Mouse (Mus musculus) liver, embryonic 16.5 days (tissue): ENCODE results near the gene Dnah6. TPM values are rescaled to one million over a fixed set of nuclear protein-coding genes. Genes with fewer than 3 reads are reported as not detected.
A peak's percentile ranks its signal among the peaks of the same experiment; 100 is the strongest.

ENCODE experiments used
- ATAC-seq: fragments of 200-750 bp; cut with Nextera tagmentation; 2 replicates; pipeline ENCODE4 v1.8.0; 2017; ENCODE audit warnings: low read depth, mild to moderate bottlenecking, moderate number of reproducible peaks, moderate library complexity
- H3K27ac ChIP-seq: fragments of 300-500 bp; sonication (generic); 2 replicates; pipeline ENCODE4 v1.5.1; 2014; ENCODE audit warnings: mild to moderate bottlenecking, low read length
- H3K27me3 ChIP-seq: fragments of 300-500 bp; sonication (generic); 2 replicates; pipeline ENCODE4 v1.6.1; 2014; ENCODE audit warnings: low read depth, low read length, mixed read lengths; ENCODE audit not compliant: control insufficient read depth, insufficient read depth
- H3K36me3 ChIP-seq: fragments of 300-500 bp; sonication (generic); 2 replicates; pipeline ENCODE4 v1.6.1; 2014; ENCODE audit warnings: mild to moderate bottlenecking; ENCODE audit not compliant: control insufficient read depth, insufficient read depth
- H3K4me1 ChIP-seq: fragments of 300-500 bp; sonication (generic); 2 replicates; pipeline ENCODE4 v1.6.1; 2014; ENCODE audit warnings: low read depth, low read length, mixed read lengths; ENCODE audit not compliant: control insufficient read depth
- H3K4me2 ChIP-seq: fragments of 300-500 bp; sonication (generic); 2 replicates; pipeline ENCODE4 v1.6.1; 2014; ENCODE audit warnings: low read depth, low read length, mixed read lengths
- H3K4me3 ChIP-seq: fragments of 300-500 bp; sonication (generic); 2 replicates; pipeline ENCODE4 v1.5.1; 2014; ENCODE audit warnings: low read depth, mild to moderate bottlenecking, low read length
- H3K9ac ChIP-seq: fragments of 300-500 bp; sonication (generic); 2 replicates; pipeline ENCODE4 v1.6.1; 2014; ENCODE audit warnings: low read depth, low read length
- H3K9me3 ChIP-seq: fragments of 300-500 bp; sonication (generic); replicated peaks from 2 replicates; pipeline ENCODE4 v1.6.1; 2016; ENCODE audit warnings: low read length; ENCODE audit not compliant: control insufficient read depth
- WGBS: fragments of 180-500 bp; shearing (Covaris S2); extraction: QIAGEN DNeasy Blood & Tissue Kit; methylation state at CpG from one replicate; pipeline ENCODE4 v1.1.7; 2014; ENCODE audit not compliant: insufficient replicate concordance; 5-methylcytosine and 5-hydroxymethylcytosine counted together
- polyA plus RNA-seq: library from polyadenylated mRNA; unstranded; fragments of >200 nt; fragmentation: Nextera tagmentation; extraction: Ambion mirVana; gene quantifications from 2 replicates; pipeline ENCODE4 v1.2.1, GENCODE M21; 2015

Dnah6 gene
- polyA plus RNA-seq, 1 experiment from 2014 or later = 0.04 TPM

DNA sequence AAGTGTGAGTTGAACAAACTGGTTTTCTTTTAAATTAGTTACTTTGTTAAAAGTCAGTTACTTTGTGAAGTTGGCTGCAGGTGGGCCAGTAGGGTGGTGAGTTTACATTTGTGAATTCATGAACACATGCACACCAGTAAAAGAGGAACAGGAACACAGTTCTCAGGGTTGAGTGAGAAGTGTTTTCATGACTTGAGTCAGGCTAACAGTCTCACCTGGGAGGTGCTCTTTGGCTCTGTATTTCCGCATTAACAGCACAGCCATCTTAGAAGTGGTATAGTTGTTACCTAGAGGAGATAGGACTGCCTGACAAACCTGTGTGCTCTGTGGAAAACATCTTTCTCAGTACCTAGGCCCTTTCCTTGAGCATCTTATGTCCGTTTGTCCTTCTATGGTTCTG lies 31.6 kb upstream of the Dnah6 start:
- Histone ChIP-seq H3K27me3 (no peaks in the 10 kb centered on the region), H3K4me1 (peaks cover 24% of the 10 kb centered on the region), H3K9me3 (no peaks in the 10 kb centered on the region), H3K4me2 (no peak overlapping the region), H3K27ac (peak overlapping the region; percentile 12), H3K36me3 (peaks cover 5% of the 10 kb centered on the region), H3K9ac (no peak overlapping the region), H3K4me3 (no peak overlapping the region)
- no peak for ATAC-seq
- 72% methylated on average over 2 of the region's 2 CpGs for WGBS

DNA sequence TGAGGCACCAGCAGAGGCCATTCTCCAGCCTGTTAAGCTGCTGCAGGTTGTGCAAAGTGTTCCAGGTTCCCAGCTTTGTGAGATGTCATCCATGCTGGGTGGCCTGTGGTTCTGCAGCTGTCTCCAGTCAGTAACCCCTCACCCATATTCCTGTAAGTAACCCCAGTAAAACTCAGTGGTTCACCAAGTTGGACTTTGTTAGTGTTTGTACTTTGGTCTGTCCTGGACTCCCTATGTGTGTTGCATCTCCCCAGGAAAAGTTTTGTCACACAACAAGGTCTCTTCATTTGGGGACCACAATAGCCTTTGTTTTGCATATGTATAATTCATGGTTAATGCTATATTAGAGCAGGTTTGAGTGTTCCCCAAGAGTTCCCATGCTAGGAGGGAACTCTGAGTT lies 30.9 kb upstream of the Dnah6 start:
- H3K4me1 ChIP-seq = peaks cover 24% of the 10 kb centered on the region
- ATAC-seq = no peak
- H3K4me2 ChIP-seq = no peak overlapping the region
- no peak overlapping the region for H3K9ac ChIP-seq
- H3K4me3 ChIP-seq = no peak overlapping the region
- no peaks in the 10 kb centered on the region for H3K27me3 ChIP-seq
- no peak overlapping the region for H3K27ac ChIP-seq
- H3K36me3 ChIP-seq = peaks cover 5% of the 10 kb centered on the region
- H3K9me3 ChIP-seq = no peaks in the 10 kb centered on the region

DNA sequence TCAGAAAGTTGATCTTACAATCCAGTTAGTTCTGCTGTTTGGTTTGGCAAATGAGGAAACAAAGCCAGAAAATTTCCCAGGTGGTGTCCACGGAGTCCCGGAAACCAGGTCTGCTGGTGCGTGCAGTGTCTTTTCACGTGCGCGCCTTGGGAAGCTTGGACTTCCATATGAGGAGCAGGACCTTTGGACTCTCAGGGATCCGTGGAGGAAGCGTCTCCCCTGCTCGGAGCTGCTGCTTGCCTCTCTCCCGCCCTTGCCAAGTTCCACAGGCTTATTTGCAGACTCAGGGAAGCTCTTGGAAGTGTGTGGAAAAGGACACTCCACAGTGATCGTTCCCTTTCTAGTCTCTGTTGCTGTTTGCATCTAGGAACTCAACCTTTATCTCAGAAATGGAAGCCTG lies 29.9 kb upstream of the Dnah6 start:
- ATAC-seq = no peak
- H3K27me3 ChIP-seq = no peaks in the 10 kb centered on the region
- no peak overlapping the region for H3K4me3 ChIP-seq
- WGBS = 82% methylated on average over 11 of the region's 11 CpGs
- no peak overlapping the region for H3K27ac ChIP-seq
- H3K36me3 ChIP-seq = no peaks in the 10 kb centered on the region
- H3K9ac ChIP-seq = no peak overlapping the region
- H3K4me1 ChIP-seq = peaks cover 24% of the 10 kb centered on the region
- H3K4me2 ChIP-seq = no peak overlapping the region
- H3K9me3 ChIP-seq = no peaks in the 10 kb centered on the region

DNA sequence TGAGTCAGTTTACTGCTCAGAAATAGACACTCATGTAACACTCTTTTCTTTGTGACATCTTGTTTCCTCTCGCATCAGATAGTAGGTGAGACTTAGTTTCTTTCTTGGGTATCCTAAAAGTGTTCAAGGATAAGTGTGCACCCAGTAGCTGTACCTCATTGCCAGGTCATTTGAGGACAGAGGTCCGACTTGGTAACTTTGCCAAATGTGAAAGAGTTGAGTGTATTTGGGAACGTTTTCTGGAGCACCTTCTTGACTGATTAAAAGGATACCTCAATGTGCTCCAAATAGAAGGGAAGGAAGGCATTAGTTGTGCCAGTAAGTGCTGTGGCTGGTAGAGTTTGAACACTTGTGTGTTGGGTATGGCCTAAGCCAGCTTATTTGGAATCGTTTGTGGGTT lies 28.4 kb upstream of the Dnah6 start:
- Histone ChIP-seq H3K27ac (no peak overlapping the region), H3K4me2 (peak overlapping the region; percentile 75; the same call in 1 of the 2 replicates), H3K9me3 (no peaks in the 10 kb centered on the region), H3K9ac (0 out of 2 replicates have a peak overlapping the region, but pooled peaks have one; percentile 12), H3K4me1 (peaks cover 23% of the 10 kb centered on the region), H3K27me3 (no peaks in the 10 kb centered on the region), H3K36me3 (no peaks in the 10 kb centered on the region), H3K4me3 (no peak overlapping the region)
- ATAC-seq = no peak
- WGBS = 59% methylated on average over 4 of the region's 4 CpGs

DNA sequence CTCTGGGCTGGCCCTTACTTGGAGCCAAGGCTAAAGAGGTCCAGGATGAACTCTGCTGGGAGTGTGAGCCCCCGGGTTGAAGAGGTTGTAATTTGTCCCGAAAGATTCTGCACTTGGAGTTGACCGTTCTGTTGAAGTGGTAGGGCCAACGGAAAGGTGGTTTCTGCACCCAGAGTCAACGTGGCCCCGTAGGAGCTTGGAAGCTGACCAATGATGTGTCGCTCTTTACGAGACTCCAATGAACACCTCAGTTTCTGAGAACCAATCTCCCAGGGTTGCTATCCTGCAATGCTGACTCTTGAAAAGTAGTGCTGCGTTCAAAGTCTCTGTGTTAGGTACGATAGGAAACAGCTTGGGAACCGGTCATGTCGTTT lies 27.6 kb upstream of the Dnah6 start:
- ATAC-seq = 0 out of 2 replicates have a peak, but pooled peaks have one; percentile 4
- Histone ChIP-seq H3K9me3 (no peaks in the 10 kb centered on the region), H3K36me3 (no peaks in the 10 kb centered on the region), H3K4me2 (peak overlapping the region; percentile 75), H3K4me3 (peak overlapping the region; percentile 94), H3K27me3 (no peaks in the 10 kb centered on the region), H3K27ac (peak overlapping the region; percentile 37), H3K9ac (peak overlapping the region; percentile 91), H3K4me1 (peaks cover 15% of the 10 kb centered on the region)
- WGBS = 1% methylated on average over 12 of the region's 12 CpGs

DNA sequence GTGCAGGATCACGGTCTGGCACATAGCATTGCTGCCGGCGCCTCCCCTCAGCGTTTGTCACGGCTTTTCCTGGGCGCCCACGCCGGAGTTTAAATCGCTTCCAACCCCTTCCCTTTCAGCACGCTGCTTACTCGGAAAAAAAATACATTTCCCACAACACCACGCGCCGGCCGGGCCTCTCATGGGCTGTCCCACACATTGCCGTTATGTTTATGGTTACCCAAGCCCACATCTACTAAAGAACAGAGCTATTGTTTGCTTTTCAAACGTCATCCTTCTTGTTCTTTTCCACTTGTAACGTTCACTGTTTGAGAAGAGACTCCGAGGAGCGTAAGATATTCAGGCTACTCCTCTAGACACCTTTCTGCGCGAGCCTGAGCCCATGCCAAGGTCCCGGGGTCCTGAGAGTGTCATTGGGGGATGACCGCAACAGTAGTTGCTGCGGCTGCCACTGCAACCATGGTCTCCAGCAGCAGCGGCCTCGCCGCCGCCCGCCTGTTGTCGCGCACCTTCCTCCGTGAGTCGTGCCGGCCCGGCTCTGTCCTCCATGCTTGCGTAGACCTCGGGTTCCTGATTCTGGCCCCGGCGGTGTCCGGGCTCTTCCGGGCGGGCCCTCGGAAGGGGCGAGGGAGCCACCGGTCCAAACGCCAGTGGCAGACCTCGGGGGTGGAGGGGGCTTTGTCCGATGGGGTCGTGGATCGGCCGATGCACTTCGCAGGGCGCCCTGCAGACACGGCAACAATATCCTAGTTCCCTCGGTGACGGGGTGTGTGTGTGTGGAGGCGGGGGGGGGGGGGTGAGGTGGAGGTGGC lies 27.0 kb upstream of the Dnah6 start, which contains the start of gene Suclg1:
Suclg1 (plus strand) TSS at position 146 of the 812 bp plus-strand sequence.
- H3K9ac ChIP-seq = peak within 1 kb of the TSS; percentile 91
- H3K27ac ChIP-seq = peak within 1 kb of the TSS; percentile 77
- H3K4me1 ChIP-seq = peaks cover 14% of the 10 kb centered on the region
- peak; percentile 90 for ATAC-seq
- H3K36me3 ChIP-seq = no peaks in the 10 kb centered on the region
- peak within 1 kb of the TSS; percentile 94 for H3K4me3 ChIP-seq
- peak within 1 kb of the TSS; percentile 75 for H3K4me2 ChIP-seq
- WGBS = under 1% methylated on average over 57 of the region's 58 CpGs
- H3K27me3 ChIP-seq = no peaks in the 10 kb centered on the region
- H3K9me3 ChIP-seq = no peaks in the 10 kb centered on the region

DNA sequence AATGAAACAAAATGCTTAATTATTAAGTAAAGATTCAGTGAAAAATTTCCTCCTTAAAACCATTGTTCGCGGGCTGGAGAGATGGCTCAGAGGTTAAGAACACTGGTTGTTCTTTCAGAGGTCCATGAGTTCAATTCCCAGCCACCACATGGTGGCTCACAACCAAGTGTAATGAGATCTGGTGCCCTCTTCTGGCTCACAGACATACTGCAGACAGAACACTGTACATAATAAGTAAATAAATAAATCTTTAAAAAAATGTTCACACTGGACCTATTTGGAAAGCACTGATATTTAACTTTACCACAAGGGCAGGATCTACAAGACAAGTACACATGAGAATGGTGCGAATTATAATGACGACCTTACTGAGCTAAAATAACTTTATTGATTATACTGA lies 26.0 kb upstream of the Dnah6 start:
- peaks cover 11% of the 10 kb centered on the region for H3K4me1 ChIP-seq
- H3K4me3 ChIP-seq = peak overlapping the region; percentile 94
- H3K9me3 ChIP-seq = no peaks in the 10 kb centered on the region
- H3K9ac ChIP-seq = no peak overlapping the region
- H3K27ac ChIP-seq = no peak overlapping the region
- H3K36me3 ChIP-seq = no peaks in the 10 kb centered on the region
- no peak for ATAC-seq
- WGBS = 34% methylated on average over 4 of the region's 4 CpGs
- no peaks in the 10 kb centered on the region for H3K27me3 ChIP-seq
- H3K4me2 ChIP-seq = peak overlapping the region; percentile 75

DNA sequence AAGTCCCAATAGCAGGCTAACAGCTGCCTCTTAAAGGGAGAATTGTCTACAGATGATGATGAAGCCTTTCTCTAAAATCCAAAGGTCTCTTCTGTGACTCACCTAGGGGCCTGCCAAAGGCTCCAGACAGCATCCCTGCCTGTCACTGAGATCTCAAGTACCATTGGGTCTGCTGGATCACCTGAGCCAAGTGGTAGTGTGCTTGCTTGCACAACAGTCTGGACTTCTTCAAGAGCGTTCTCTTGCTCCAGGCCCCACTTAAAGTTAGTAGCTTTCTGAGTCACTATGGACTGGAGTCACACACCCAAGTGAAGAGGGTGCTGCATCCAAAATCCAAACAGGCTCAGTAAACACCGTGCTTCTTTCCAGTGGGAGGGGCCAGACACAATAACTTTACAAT lies 25.4 kb upstream of the Dnah6 start:
- no peaks in the 10 kb centered on the region for H3K27me3 ChIP-seq
- no peaks in the 10 kb centered on the region for H3K9me3 ChIP-seq
- no peak overlapping the region for H3K4me2 ChIP-seq
- ATAC-seq = no peak
- H3K9ac ChIP-seq = no peak overlapping the region
- 68% methylated on average over 2 of the region's 2 CpGs for WGBS
- H3K27ac ChIP-seq = no peak overlapping the region
- no peaks in the 10 kb centered on the region for H3K36me3 ChIP-seq
- H3K4me1 ChIP-seq = peaks cover 11% of the 10 kb centered on the region
- no peak overlapping the region for H3K4me3 ChIP-seq

DNA sequence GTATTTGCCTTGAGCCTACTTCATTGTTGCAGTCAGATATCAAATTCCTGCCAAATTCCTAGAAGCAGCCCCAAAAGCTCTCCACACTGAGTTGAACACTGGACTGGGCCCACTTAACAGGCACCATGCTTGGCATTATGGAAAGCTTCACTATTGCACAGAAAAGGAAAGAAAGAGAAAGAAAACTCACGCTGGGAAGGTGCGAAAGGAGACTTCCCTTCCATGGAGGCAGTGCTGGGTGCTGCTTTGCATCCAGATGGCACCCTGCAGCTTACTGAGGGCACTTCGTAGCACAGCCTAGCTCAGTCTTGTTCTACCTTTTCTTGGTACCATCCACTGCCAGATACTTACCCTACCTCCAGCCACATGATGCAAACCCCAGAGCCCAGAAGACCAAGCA lies 14.2 kb upstream of the Dnah6 start:
- no peak overlapping the region for H3K27ac ChIP-seq
- WGBS = 67% methylated on average over 3 of the region's 3 CpGs
- no peaks in the 10 kb centered on the region; the same call in 1 of the 2 replicates for H3K9me3 ChIP-seq
- H3K4me1 ChIP-seq = no peaks in the 10 kb centered on the region
- no peak overlapping the region for H3K4me2 ChIP-seq
- no peak overlapping the region for H3K4me3 ChIP-seq
- H3K36me3 ChIP-seq = no peaks in the 10 kb centered on the region
- no peak for ATAC-seq
- no peaks in the 10 kb centered on the region for H3K27me3 ChIP-seq
- H3K9ac ChIP-seq = no peak overlapping the region
